In the genomic region with DNA sequence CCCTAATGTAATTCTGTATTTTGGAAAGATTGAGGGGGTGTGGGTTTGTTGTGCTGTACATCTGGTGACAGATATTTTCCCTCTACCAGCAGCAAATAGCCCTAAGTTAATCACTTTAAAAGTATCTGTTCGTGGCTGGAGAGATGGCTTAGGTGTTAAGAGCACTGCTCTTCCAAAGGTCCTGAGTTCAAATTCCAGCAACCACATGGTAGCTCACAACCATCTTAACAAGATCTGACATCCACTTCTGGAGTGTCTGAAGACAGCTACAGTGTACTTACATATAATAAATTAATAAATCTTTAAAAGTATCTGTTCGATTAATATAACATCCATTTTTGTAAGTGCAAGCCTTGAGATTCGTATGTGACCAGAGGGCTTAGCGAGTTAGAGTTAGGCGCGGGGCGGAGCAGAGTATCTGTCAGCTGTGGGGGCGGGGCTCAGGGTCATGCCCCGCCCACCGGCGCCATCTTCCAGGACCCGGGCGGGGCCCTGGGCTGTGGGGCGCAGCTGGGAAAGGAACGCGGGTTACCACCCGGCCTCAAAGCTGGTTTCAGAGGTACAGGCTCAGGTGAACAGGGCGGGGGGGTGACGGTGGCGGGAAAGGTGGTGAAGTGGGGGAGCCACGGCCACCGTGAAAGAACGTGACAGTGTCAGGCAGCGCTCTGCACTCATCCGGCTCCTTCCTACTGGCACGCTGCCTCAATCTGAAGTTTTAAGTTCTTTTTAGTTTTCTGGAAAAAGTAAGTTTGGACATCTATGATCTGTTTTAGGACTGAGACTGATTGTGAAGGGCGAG, we compare ENCODE assay signal across 8 mouse cellular contexts. TPM values are rescaled to one million over a fixed set of nuclear protein-coding genes. Genes with fewer than 3 reads are reported as not detected.
DNase-seq lines count a peak whose midpoint lies in the region; ATAC-seq lines count a peak whose summit lies in the region.

Gene Rit1 (plus strand): TSS at position 440 of the 799 bp plus-strand sequence.

- H3K36me3 ChIP-seq in heart, embryonic 13.5 days, result peaks cover 64% of the 10 kb centered on the region
- H3K36me3 ChIP-seq in liver, embryonic 12.5 days, result peaks cover 68% of the 10 kb centered on the region
- H3K36me3 ChIP-seq in stomach, embryonic 15.5 days, result peaks cover 9% of the 10 kb centered on the region

- H3K9ac ChIP-seq in heart, embryonic 13.5 days, result peak within 1 kb of the TSS; percentile 90
- H3K9ac ChIP-seq in liver, embryonic 12.5 days, result peak within 1 kb of the TSS; percentile 80
- peak within 1 kb of the TSS; percentile 54 for H3K9ac ChIP-seq in stomach, embryonic 15.5 days

- H3K9me3 ChIP-seq in heart, embryonic 13.5 days, result no peaks in the 10 kb centered on the region
- no peaks in the 10 kb centered on the region for H3K9me3 ChIP-seq in liver, embryonic 12.5 days (replicated peaks)
- no peaks in the 10 kb centered on the region for H3K9me3 ChIP-seq in stomach, embryonic 15.5 days

- WGBS in heart, embryonic 13.5 days, result 1% methylated on average over 27 of the region's 27 CpGs
- under 1% methylated on average over 27 of the region's 27 CpGs for WGBS in liver, embryonic 12.5 days (ENCODE audit: insufficient replicate concordance)
- 1% methylated on average over 27 of the region's 27 CpGs for WGBS in stomach, embryonic 15.5 days

- peak; percentile 92 for DNase-seq in CD4-positive helper T cell, adult 2 months (ENCODE audit: low read depth, low spot score)
- DNase-seq in brain, embryonic 18.5 days (ENCODE audit: low read depth, low spot score), result peak; percentile 54
- DNase-seq in kidney, postnatal 10 days, result peak; percentile 94
- DNase-seq in natural killer cell, adult 2 months (ENCODE audit: low spot score in 2 of 2), result peak; percentile 72 to 85

- H3K4me1 ChIP-seq in heart, embryonic 13.5 days, result peaks cover 32% of the 10 kb centered on the region
- peaks cover 23% of the 10 kb centered on the region for H3K4me1 ChIP-seq in liver, embryonic 12.5 days
- peaks cover 12% of the 10 kb centered on the region for H3K4me1 ChIP-seq in stomach, embryonic 15.5 days

- H3K4me2 ChIP-seq in heart, embryonic 13.5 days, result peak within 1 kb of the TSS; percentile 81
- peak within 1 kb of the TSS; percentile 73 for H3K4me2 ChIP-seq in liver, embryonic 12.5 days
- H3K4me2 ChIP-seq in stomach, embryonic 15.5 days, result peak within 1 kb of the TSS; percentile 75

- H3K4me3 ChIP-seq in heart, embryonic 13.5 days, result peak within 1 kb of the TSS; percentile 72
- peak within 1 kb of the TSS; percentile 84 for H3K4me3 ChIP-seq in liver, embryonic 12.5 days
- H3K4me3 ChIP-seq in stomach, embryonic 15.5 days (replicated peaks), result peak within 1 kb of the TSS; percentile 88

- peak within 1 kb of the TSS; percentile 81 for H3K27ac ChIP-seq in heart, embryonic 13.5 days (replicated peaks)
- H3K27ac ChIP-seq in liver, embryonic 12.5 days, result peak within 1 kb of the TSS; percentile 92
- peak within 1 kb of the TSS; percentile 90 for H3K27ac ChIP-seq in stomach, embryonic 15.5 days

- no peaks in the 10 kb centered on the region for H3K27me3 ChIP-seq in heart, embryonic 13.5 days (replicated peaks)
- H3K27me3 ChIP-seq in liver, embryonic 12.5 days (replicated peaks), result no peaks in the 10 kb centered on the region
- H3K27me3 ChIP-seq in stomach, embryonic 15.5 days (replicated peaks), result no peaks in the 10 kb centered on the region

- peak; percentile 95 for ATAC-seq in erythroid progenitor cell, adult 5-6 weeks (replicated peaks; ENCODE audit: low FRiP score, poor library complexity, severe bottlenecking)
- ATAC-seq in heart, embryonic 13.5 days (ENCODE audit: extremely low read depth, insufficient number of reproducible peaks, low FRiP score, low TSS enrichment), result peak; percentile 86
- peak; percentile 95 for ATAC-seq in liver, embryonic 12.5 days
- peak; percentile 91 for ATAC-seq in stomach, embryonic 15.5 days (ENCODE audit: insufficient read depth, low FRiP score, low read depth)

RNA-seq across cellular contexts. Expression of gene Rit1, which starts in this region (rescaled TPM):
- total RNA-seq in erythroid progenitor cell, adult 5-6 weeks (2015; ENCODE audit: low replicate concordance), result 13.0 and 20.2 TPM in 2 replicates
- total RNA-seq in erythroid progenitor cell, adult 5-6 weeks (2017; ENCODE audit: low replicate concordance), result 27.6 and 45.9 TPM in 2 replicates
- 51.7 and 56.8 TPM in 2 replicates for polyA plus RNA-seq in heart, embryonic 13.5 days (2015; fragmentation: Nextera tagmentation; extraction: Ambion mirVana)
- polyA plus RNA-seq in liver, embryonic 12.5 days (2016; fragmentation: Nextera tagmentation; extraction: Ambion mirVana), result 36.0 and 36.4 TPM in 2 replicates
- polyA plus RNA-seq in stomach, embryonic 15.5 days (2015; fragmentation: Nextera tagmentation; extraction: Ambion mirVana), result 52.3 and 56.4 TPM in 2 replicates

Comparison
In these comparisons a context has a peak if more than half of its experiments do, and no peak if none do; other contexts are left out.
1. Peak in every context shown above with its lines: DNase-seq, ATAC-seq, H3K4me3 ChIP-seq and H3K27ac ChIP-seq.